Mouse (Mus musculus): ENCODE results near the gene Fuk. TPM values are rescaled to one million over a fixed set of nuclear protein-coding genes. Genes with fewer than 3 reads are reported as not detected.
"Not testable (repeated sequence)": the region's sequence is repeated elsewhere in the genome, so short reads cannot be mapped to it uniquely, and the experiment has no call there.

The Fuk gene
- polyA plus RNA-seq, 1 experiment from 2014 or later = 5.5 TPM

DNA sequence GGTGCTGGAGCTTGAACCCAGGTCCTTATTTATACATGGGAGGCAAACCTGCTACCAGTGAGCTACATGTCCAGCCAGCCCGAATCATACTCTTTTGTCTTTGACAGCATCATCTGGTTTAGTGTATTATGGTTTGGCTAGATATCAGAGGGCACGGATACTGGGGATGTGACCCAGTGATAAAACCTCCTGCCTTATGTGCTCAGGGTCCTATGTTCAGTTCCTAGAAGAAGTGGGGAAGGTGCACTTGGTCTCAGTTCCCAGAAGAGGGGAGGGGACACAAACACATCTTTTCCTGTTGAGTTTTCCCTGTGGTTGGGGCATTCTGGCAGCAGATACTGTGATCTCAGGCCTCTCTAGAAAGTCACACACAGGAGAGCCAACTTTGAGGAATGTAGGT, 31.0 kb upstream of the Fuk start:
- 94% methylated on average over 2 of the region's 2 CpGs for WGBS
- no peak for ATAC-seq
- Histone ChIP-seq H3K9ac (ENCODE audit: low read length) (no peak overlapping the region), H3K4me3 (ENCODE audit: low read depth, low read length) (no peak overlapping the region), H3K4me1 (ENCODE audit: control insufficient read depth, insufficient read depth, low read length) (no peaks in the 10 kb centered on the region), H3K4me2 (ENCODE audit: low read length) (no peak overlapping the region), H3K36me3 (ENCODE audit: control insufficient read depth, insufficient read depth, low read length) (no peaks in the 10 kb centered on the region), H3K27ac (ENCODE audit: low read depth, low read length) (no peak overlapping the region), H3K27me3 (replicated peaks; ENCODE audit: control insufficient read depth, insufficient read depth, low read length) (no peaks in the 10 kb centered on the region), H3K9me3 (replicated peaks; ENCODE audit: control insufficient read depth, low read length) (no peaks in the 10 kb centered on the region)
- no peak for DNase-seq (ENCODE audit: low spot score)

DNA sequence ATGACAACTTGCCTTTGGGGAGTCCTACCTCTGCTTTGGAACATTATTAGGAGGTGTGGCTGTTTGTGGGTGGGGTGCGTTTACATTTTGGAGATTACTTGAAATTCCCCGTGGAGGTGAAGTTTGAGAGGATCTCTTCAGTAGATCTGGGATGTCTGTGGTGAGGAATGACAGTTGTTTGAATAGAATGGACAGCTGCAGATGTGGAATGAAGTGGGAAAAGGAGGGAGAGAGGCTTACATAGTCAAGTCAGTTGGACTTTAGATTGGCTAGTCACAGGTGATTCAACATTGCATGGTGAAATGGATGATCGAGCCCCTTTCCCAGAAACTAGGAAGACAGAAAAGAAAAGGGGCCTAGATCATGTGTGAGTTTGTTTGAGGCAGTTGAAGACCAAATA, 30.2 kb upstream of the Fuk start:
- no peak overlapping the region for H3K4me2 ChIP-seq (ENCODE audit: low read length)
- DNase-seq (ENCODE audit: low spot score) (no peak), ATAC-seq (no peak)
- H3K4me1 ChIP-seq (ENCODE audit: control insufficient read depth, insufficient read depth, low read length) = no peaks in the 10 kb centered on the region
- H3K9me3 ChIP-seq (replicated peaks; ENCODE audit: control insufficient read depth, low read length) = no peaks in the 10 kb centered on the region
- no peaks in the 10 kb centered on the region for H3K27me3 ChIP-seq (replicated peaks; ENCODE audit: control insufficient read depth, insufficient read depth, low read length)
- WGBS = 94% methylated on average over 3 of the region's 3 CpGs
- H3K9ac ChIP-seq (ENCODE audit: low read length) = no peak overlapping the region
- H3K27ac ChIP-seq (ENCODE audit: low read depth, low read length) = no peak overlapping the region
- no peaks in the 10 kb centered on the region for H3K36me3 ChIP-seq (ENCODE audit: control insufficient read depth, insufficient read depth, low read length)
- H3K4me3 ChIP-seq (ENCODE audit: low read depth, low read length) = no peak overlapping the region

DNA sequence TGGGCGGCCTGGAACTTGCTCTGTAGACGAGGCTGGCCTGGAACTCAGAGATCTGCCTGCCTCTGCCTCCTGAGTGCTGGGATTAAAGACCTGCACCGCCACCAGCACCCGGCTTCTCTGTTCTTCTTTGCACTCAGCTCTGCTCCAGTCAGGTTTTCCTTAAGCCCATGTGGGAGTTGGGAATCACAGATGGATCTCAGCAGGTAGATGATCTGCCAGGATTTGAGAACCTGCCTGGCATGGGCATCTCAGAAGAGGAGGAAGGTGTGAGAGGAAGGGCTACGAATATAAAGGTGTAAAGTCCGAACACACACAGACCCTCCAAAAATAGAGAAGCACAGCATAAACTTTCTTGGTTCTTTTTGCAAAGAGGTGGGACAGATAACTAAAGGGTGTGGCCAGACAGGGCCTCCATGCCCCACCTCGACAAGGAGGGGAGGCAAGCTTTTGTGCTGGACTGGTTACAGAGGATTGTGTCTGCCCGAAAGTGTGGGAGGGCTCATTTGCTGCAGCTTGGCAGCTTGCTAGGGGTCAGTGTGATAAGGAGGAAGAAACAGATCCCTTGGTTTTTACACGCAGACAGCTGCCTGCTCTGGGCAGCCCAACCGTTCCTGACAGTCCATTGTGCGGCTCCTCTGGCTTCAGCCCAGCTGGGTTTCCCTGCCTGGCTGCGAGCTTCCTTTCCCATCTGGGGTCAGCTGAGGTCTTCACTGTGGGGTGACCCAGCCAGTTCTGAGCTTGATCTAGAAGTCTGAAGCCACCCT, 29.1 kb upstream of the Fuk start:
- DNase-seq (ENCODE audit: low spot score) = no peak
- WGBS = 79% methylated on average over 12 of the region's 12 CpGs
- Histone ChIP-seq H3K27me3 (replicated peaks; ENCODE audit: control insufficient read depth, insufficient read depth, low read length) (no peaks in the 10 kb centered on the region), H3K4me2 (ENCODE audit: low read length) (no peak overlapping the region), H3K9me3 (replicated peaks; ENCODE audit: control insufficient read depth, low read length) (no peaks in the 10 kb centered on the region), H3K36me3 (ENCODE audit: control insufficient read depth, insufficient read depth, low read length) (no peaks in the 10 kb centered on the region), H3K9ac (ENCODE audit: low read length) (no peak overlapping the region), H3K27ac (ENCODE audit: low read depth, low read length) (no peak overlapping the region), H3K4me1 (ENCODE audit: control insufficient read depth, insufficient read depth, low read length) (no peaks in the 10 kb centered on the region), H3K4me3 (ENCODE audit: low read depth, low read length) (no peak overlapping the region)
- ATAC-seq = no peak

DNA sequence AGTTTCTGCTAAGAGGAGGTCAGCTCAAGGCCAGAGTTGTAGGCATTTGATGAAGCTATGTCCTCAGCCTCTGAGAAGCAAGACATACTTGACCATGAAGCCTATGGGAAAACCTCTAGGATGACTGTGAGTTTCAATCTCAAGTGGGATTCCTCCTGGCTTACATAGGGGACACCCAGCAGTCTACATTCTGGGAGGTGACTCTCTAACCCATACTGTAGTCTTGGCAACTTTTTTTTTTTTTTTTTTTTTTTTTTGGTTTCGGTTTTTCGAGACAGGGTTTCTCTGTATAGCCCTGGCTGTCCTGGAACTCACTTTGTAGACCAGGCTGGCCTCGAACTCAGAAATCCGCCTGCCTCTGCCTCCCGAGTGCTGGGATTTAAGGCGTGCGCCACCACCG, 27.4 kb upstream of the Fuk start:
- DNase-seq (ENCODE audit: low spot score); H3K4me2 ChIP-seq (ENCODE audit: low read length); ATAC-seq; H3K9ac ChIP-seq (ENCODE audit: low read length); H3K27me3 ChIP-seq (replicated peaks; ENCODE audit: control insufficient read depth, insufficient read depth, low read length); H3K9me3 ChIP-seq (replicated peaks; ENCODE audit: control insufficient read depth, low read length); H3K36me3 ChIP-seq (ENCODE audit: control insufficient read depth, insufficient read depth, low read length); H3K4me3 ChIP-seq (ENCODE audit: low read depth, low read length); H3K27ac ChIP-seq (ENCODE audit: low read depth, low read length); H3K4me1 ChIP-seq (ENCODE audit: control insufficient read depth, insufficient read depth, low read length): not testable (repeated sequence)
- 97% methylated on average over 6 of the region's 8 CpGs for WGBS

DNA sequence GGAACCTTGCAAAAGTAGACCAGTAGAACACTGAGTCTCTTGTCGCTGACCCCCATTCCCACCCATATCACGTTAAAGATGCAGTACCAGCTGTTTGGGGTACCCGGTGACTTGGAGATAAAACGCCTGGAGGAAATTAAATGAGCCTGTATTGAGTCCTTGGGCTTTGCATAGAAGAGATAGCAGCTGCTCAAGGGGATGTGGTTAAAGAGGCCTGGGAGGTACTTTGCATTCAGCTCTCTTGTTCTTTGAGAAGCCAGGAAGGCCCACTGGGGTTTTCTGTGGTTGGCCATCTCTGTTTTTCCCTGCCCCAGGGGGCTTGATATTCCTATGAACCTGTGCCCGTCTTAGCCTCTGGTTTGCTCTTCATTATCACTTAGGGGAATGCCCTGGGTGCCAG, 26.8 kb upstream of the Fuk start:
- H3K9ac ChIP-seq (ENCODE audit: low read length) = no peak overlapping the region
- H3K9me3 ChIP-seq (replicated peaks; ENCODE audit: control insufficient read depth, low read length) = no peaks in the 10 kb centered on the region
- H3K4me1 ChIP-seq (ENCODE audit: control insufficient read depth, insufficient read depth, low read length) = no peaks in the 10 kb centered on the region
- no peak for ATAC-seq
- H3K4me2 ChIP-seq (ENCODE audit: low read length) = no peak overlapping the region
- no peak overlapping the region for H3K4me3 ChIP-seq (ENCODE audit: low read depth, low read length)
- no peak overlapping the region for H3K27ac ChIP-seq (ENCODE audit: low read depth, low read length)
- WGBS = 69% methylated on average over 5 of the region's 5 CpGs
- H3K36me3 ChIP-seq (ENCODE audit: control insufficient read depth, insufficient read depth, low read length) = 0 out of 2 replicates have a peak, but pooled peaks cover 3% of the 10 kb centered on the region
- DNase-seq (ENCODE audit: low spot score) = no peak
- H3K27me3 ChIP-seq (replicated peaks; ENCODE audit: control insufficient read depth, insufficient read depth, low read length) = no peaks in the 10 kb centered on the region

DNA sequence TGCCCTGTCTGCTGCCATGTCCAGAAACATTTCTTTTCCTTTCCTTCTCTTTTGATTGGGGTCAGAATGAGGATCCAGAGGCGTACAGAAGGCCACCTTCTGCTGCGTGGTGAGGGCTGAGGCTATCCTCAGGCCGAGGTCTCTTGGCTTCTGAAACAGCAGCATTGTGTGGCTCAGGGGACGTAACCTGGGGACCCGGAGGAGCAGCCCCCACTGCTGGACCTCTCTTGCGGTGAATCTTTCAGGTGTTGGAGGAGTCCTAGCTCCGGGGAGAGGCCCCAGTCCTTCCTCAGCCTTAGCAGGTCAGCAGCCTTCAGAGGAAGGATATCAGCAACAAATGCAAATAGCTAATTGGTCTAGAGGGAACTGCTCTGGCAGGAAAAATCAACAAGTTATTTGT, 26.1 kb upstream of the Fuk start:
- Histone ChIP-seq H3K9ac (ENCODE audit: low read length) (no peak overlapping the region), H3K4me1 (ENCODE audit: control insufficient read depth, insufficient read depth, low read length) (no peaks in the 10 kb centered on the region), H3K27ac (ENCODE audit: low read depth, low read length) (no peak overlapping the region), H3K9me3 (replicated peaks; ENCODE audit: control insufficient read depth, low read length) (no peaks in the 10 kb centered on the region), H3K36me3 (ENCODE audit: control insufficient read depth, insufficient read depth, low read length) (0 out of 2 replicates have a peak, but pooled peaks cover 3% of the 10 kb centered on the region), H3K27me3 (replicated peaks; ENCODE audit: control insufficient read depth, insufficient read depth, low read length) (no peaks in the 10 kb centered on the region), H3K4me2 (ENCODE audit: low read length) (no peak overlapping the region), H3K4me3 (ENCODE audit: low read depth, low read length) (no peak overlapping the region)
- WGBS = 92% methylated on average over 7 of the region's 7 CpGs
- no peak for ATAC-seq
- no peak for DNase-seq (ENCODE audit: low spot score)

DNA sequence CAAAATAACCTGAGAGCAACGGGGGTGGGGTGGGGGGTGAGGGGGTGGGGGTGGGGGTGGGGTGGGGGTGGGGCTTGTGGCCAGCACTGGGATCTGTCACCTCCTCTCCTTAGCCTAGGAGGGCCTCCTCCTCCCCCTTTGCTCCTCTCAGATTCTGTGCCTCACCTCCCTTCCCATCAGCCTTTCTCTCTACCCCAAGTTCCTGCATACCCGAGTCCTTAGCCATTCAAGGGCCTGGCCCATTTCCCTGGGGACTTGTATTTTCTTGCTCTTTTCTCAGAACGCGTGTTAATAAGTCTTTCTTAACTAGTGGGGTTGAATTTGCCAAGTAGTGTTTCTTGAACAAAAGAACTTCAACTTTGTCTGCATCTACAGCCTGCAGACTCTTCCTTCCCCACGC, 24.4 kb upstream of the Fuk start:
- Histone ChIP-seq H3K27me3 (replicated peaks; ENCODE audit: control insufficient read depth, insufficient read depth, low read length) (no peaks in the 10 kb centered on the region), H3K27ac (ENCODE audit: low read depth, low read length) (0 out of 2 replicates have a peak overlapping the region, but pooled peaks have one; percentile 5), H3K9me3 (replicated peaks; ENCODE audit: control insufficient read depth, low read length) (no peaks in the 10 kb centered on the region), H3K9ac (ENCODE audit: low read length) (no peak overlapping the region), H3K36me3 (ENCODE audit: control insufficient read depth, insufficient read depth, low read length) (0 out of 2 replicates have a peak, but pooled peaks cover 3% of the 10 kb centered on the region), H3K4me2 (ENCODE audit: low read length) (no peak overlapping the region), H3K4me1 (ENCODE audit: control insufficient read depth, insufficient read depth, low read length) (no peaks in the 10 kb centered on the region; the same call in 1 of the 2 replicates), H3K4me3 (ENCODE audit: low read depth, low read length) (no peak overlapping the region)
- ATAC-seq (no peak), DNase-seq (ENCODE audit: low spot score) (no peak)
- WGBS = 60% methylated on average over 4 of the region's 5 CpGs

DNA sequence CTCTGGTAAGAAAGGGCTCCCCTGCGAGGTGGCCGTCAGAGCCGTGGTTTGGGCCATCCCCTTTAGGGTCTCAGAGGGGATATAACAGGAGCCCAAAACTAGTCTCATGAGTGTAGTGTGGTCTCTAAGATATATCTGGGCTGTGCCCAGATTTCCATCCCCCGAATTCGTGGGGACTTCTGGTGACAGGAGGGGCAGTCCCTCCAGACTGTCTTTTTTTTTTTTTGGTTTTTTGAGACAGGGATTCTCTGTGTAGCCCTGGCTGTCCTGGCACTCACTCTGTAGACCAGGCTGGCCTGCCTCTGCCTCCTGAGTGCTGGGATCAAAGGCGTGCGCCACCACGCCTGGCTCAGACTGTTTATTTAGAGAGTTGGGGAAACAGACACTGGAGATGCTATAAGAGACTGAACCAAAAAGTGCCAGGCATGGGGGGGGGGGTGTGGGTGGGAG, 23.4 kb upstream of the Fuk start:
- ATAC-seq (no peak), DNase-seq (ENCODE audit: low spot score) (no peak)
- WGBS = 80% methylated on average over 8 of the region's 8 CpGs

DNA sequence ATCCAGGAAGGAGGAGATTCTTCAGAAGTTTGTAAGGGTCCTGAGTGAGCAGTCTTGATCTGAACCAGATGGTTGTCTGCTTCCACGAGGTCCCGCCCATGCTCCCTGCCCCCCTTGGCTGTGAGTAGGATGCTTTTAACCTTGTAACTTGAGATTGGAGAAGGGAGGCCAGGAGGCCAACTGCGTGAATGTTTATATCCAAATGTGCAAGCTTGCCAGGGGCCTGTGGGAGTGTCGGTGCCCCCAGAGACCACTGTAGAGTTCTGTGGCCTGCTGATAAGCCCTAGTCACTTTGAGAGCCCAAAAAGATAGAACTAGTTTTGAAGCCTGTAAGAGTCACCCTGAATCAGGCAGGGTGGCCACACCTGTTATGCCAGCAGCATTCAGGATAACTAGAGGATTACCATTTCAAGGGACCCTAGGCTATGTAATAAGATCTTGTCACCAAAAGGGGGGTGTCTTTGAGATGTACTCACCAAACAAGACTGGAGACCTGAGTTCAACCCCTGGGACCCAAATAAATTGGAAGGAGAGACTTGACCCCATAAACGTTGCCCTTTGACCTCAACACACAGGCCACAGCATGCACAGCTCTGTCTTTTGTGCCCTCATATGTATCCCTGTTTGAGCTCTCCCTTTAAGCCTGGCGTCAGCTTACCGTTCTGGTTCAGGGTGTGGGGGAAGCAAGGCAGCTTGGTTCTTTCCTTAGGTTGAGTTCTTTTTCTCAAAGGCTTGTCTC, 19.4 kb upstream of the Fuk start:
- Histone ChIP-seq H3K9me3 (replicated peaks; ENCODE audit: control insufficient read depth, low read length) (no peaks in the 10 kb centered on the region), H3K4me3 (ENCODE audit: low read depth, low read length) (peak overlapping the region; percentile 77), H3K4me1 (ENCODE audit: control insufficient read depth, insufficient read depth, low read length) (peaks cover 15% of the 10 kb centered on the region), H3K27me3 (replicated peaks; ENCODE audit: control insufficient read depth, insufficient read depth, low read length) (no peaks in the 10 kb centered on the region), H3K36me3 (ENCODE audit: control insufficient read depth, insufficient read depth, low read length) (0 out of 2 replicates have a peak, but pooled peaks cover 3% of the 10 kb centered on the region), H3K27ac (ENCODE audit: low read depth, low read length) (no peak overlapping the region), H3K4me2 (ENCODE audit: low read length) (peak overlapping the region; percentile 89), H3K9ac (ENCODE audit: low read length) (peak overlapping the region; percentile 88; the same call in 1 of the 2 replicates)
- no peak for ATAC-seq
- 47% methylated on average over 7 of the region's 7 CpGs for WGBS
- no peak for DNase-seq (ENCODE audit: low spot score)

More for the DNA sequence above, 23.4 kb upstream of the Fuk start:
- no peak overlapping the region for H3K4me3 ChIP-seq (ENCODE audit: low read depth, low read length)
- no peak overlapping the region for H3K4me2 ChIP-seq (ENCODE audit: low read length)
- H3K36me3 ChIP-seq (ENCODE audit: control insufficient read depth, insufficient read depth, low read length) = 0 out of 2 replicates have a peak, but pooled peaks cover 3% of the 10 kb centered on the region
- no peaks in the 10 kb centered on the region for H3K27me3 ChIP-seq (replicated peaks; ENCODE audit: control insufficient read depth, insufficient read depth, low read length)
- H3K27ac ChIP-seq (ENCODE audit: low read depth, low read length) = no peak overlapping the region
- H3K9me3 ChIP-seq (replicated peaks; ENCODE audit: control insufficient read depth, low read length) = no peaks in the 10 kb centered on the region
- H3K4me1 ChIP-seq (ENCODE audit: control insufficient read depth, insufficient read depth, low read length) = peaks cover 9% of the 10 kb centered on the region
- no peak overlapping the region for H3K9ac ChIP-seq (ENCODE audit: low read length)
